ENCODE assay signal across 21 mouse cellular contexts in genomic region chr7:84465587-84466202, GRCm38 (mm10). TPM values are rescaled to one million over a fixed set of nuclear protein-coding genes. Genes with fewer than 3 reads are reported as not detected.
DNase-seq lines count a peak whose midpoint lies in the region.
"Had no signal": no experiment of that assay in that cellular context is flagged by ENCODE, and none has a peak within 500 bp of the region (broad histone marks: within the 10 kb centered on the region; RNA-seq: fewer than 3 reads in every experiment).

No protein-coding gene starts in this region.

- peak; percentile 15 for DNase-seq in adrenal gland, adult 2 months
- DNase-seq in adrenal gland, adult 8-10 months: no peak
- DNase-seq in lung, postnatal 14 days: peak; percentile 5
- no peak for DNase-seq in lung, adult 18-20 months
- peak; percentile 21 for DNase-seq in R1 (ENCODE audit: low read depth, low spot score)
- no peak for DNase-seq in thymus, postnatal 14 days
- DNase-seq in spleen, postnatal 36 days (ENCODE audit: low spot score in 2 of 2): no peak
- no peak for DNase-seq in kidney, postnatal 25 days
- DNase-seq: adrenal gland, postnatal 36 days; cerebellum, adult 2 months; cerebellum, postnatal 36 days; gastrocnemius, postnatal 25 days; heart, adult 2 months; kidney, postnatal 10 days; layer of hippocampus, postnatal 36 days; liver, embryonic 13.5 days; spleen, adult 18-20 months; thymus, adult 2 months had no signal

RNA-seq across cellular contexts. Expression of gene Arnt2, which starts 55.7 kb away (rescaled TPM):
- total RNA-seq in adrenal gland, adult 2 months (2021): 10 to 100 TPM; 27.2 to 40.0 TPM
- polyA plus RNA-seq in adrenal gland, adult 2 months (2012; rRNA removed): 18.5 and 20.2 TPM in 2 replicates
- 10 to 100 TPM; 41.3 to 62.9 (median 50.8) TPM for total RNA-seq in adrenal gland, adult 8-10 months (2022)
- total RNA-seq: hematopoietic stem cell, adult 5-6 weeks; megakaryocyte progenitor cell, adult 5-6 weeks; monocyte, adult 5-6 weeks had no signal

Comparison
In these comparisons a context has a peak if more than half of its experiments do, and no peak if none do; other contexts are left out.
1. DNase-seq: peak in adrenal gland, adult 2 months (single experiment), lung, postnatal 14 days (single experiment) and R1 (single experiment); none in adrenal gland, adult 8-10 months (single experiment), lung, adult 18-20 months (0 of 2), thymus, postnatal 14 days (single experiment), spleen, postnatal 36 days (0 of 2) and kidney, postnatal 25 days (0 of 2).